Mouse (Mus musculus): ENCODE results near the gene Calu. TPM values are rescaled to one million over a fixed set of nuclear protein-coding genes. Genes with fewer than 3 reads are reported as not detected.

Gene Calu
- polyA plus RNA-seq, 1 experiment = 46.3 TPM

DNA sequence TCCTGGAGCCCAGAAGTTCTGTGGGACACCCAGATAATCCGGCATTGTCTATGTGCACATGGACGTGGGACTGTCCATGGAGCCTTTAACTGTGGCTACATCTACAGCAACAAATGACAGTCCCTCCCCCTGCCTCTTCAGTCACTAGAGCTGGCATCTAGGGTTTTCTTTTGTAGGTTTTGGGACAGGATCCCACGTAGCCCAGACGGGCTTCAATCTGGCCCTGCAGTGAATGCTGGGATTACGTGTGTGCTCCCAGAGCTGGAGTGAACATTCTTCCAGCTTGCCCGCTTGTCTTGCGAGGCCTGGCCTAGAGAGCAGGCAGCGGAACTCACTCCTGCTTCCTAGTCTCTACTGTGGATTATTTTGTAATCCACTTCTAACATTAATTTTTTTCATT lies 77.2 kb downstream of the Calu start:
- Histone ChIP-seq H3K27ac (ENCODE audit: insufficient read depth, low read depth, low read length) (no peak overlapping the region), H3K4me1 (ENCODE audit: control insufficient read depth, insufficient read depth, low read length) (no peaks in the 10 kb centered on the region), H3K36me3 (ENCODE audit: control insufficient read depth, insufficient read depth, low read length) (no peaks in the 10 kb centered on the region), H3K27me3 (replicated peaks; ENCODE audit: control insufficient read depth, insufficient read depth, low read length) (no peaks in the 10 kb centered on the region), H3K4me3 (ENCODE audit: insufficient read depth, low read depth, low read length) (no peak overlapping the region)
- 94% methylated on average over 8 of the region's 8 CpGs for WGBS
- TF ChIP-seq POLR2A (IDR thresholded peaks at IDR 0.05; ENCODE audit: low read depth, low read length) = no peak
- no peak for TF ChIP-seq CTCF (conservative IDR thresholded peaks at IDR 0.05; ENCODE audit: insufficient read depth, insufficient read length, low read depth, low read length)
- no peak for DNase-seq

DNA sequence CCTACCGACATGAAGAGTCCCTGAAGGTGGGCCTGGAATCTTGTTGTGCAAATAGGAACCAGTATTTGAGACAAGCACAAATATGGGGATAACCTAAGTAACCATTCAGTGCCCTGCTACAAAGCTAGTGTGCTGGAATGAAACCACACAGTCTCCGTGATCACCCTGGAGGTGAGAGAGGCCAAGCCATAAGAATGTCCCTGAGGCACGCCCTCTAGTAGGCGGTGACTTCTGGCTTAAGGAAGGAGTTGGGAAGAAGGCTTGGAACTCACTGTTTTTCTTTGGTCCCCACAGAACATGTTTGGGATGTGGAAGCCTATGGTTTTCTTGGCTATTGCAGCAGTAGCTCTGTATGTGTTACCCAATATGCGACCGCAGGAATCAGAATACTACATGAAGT lies 78.5 kb downstream of the Calu start:
- H3K27me3 ChIP-seq (replicated peaks; ENCODE audit: control insufficient read depth, insufficient read depth, low read length) = no peaks in the 10 kb centered on the region
- 79% methylated on average over 6 of the region's 6 CpGs for WGBS

More for the DNA sequence above, 78.5 kb downstream of the Calu start:
- DNase-seq = no peak
- Histone ChIP-seq H3K4me1 (ENCODE audit: control insufficient read depth, insufficient read depth, low read length) (no peaks in the 10 kb centered on the region), H3K36me3 (ENCODE audit: control insufficient read depth, insufficient read depth, low read length) (no peaks in the 10 kb centered on the region), H3K4me3 (ENCODE audit: insufficient read depth, low read depth, low read length) (no peak overlapping the region), H3K27ac (ENCODE audit: insufficient read depth, low read depth, low read length) (no peak overlapping the region)
- no peak for TF ChIP-seq POLR2A (IDR thresholded peaks at IDR 0.05; ENCODE audit: low read depth, low read length)
- no peak for TF ChIP-seq CTCF (conservative IDR thresholded peaks at IDR 0.05; ENCODE audit: insufficient read depth, insufficient read length, low read depth, low read length)

Other genes starting within 250 kb of the Calu start
- 4.9 and 6.1 TPM in 2 replicates for gene Rbm28, start 183.1 kb upstream of the Calu start, polyA plus RNA-seq (2012; rRNA removed)
- gene Prrt4, start 168.5 kb upstream of the Calu start, polyA plus RNA-seq (2012; rRNA removed) = 0.20 and 0.24 TPM in 2 replicates
- gene Impdh1, start 131.7 kb upstream of the Calu start, polyA plus RNA-seq (2012; rRNA removed) = 16.8 and 17.7 TPM in 2 replicates
- 6.5 and 7.4 TPM in 2 replicates for gene Hilpda, start 75.6 kb upstream of the Calu start, polyA plus RNA-seq (2012; rRNA removed)
- gene Fam71f2, start 68.5 kb upstream of the Calu start, polyA plus RNA-seq (2012; rRNA removed) = 0.39 and 0.45 TPM in 2 replicates
- gene Fam71f1, start 28.9 kb upstream of the Calu start, polyA plus RNA-seq (2012; rRNA removed) = 0.11 TPM in 1 of 2 replicates, not detected in the other
- gene Opn1sw, start 40.4 kb downstream of the Calu start, polyA plus RNA-seq (2012; rRNA removed) = not detected in 2 replicates
- gene Ccdc136, start 48.2 kb downstream of the Calu start, polyA plus RNA-seq (2012; rRNA removed) = 4.0 and 5.6 TPM in 2 replicates
- gene Flnc, start 85.2 kb downstream of the Calu start, polyA plus RNA-seq (2012; rRNA removed) = 0.49 and 2.6 TPM in 2 replicates
- 796 and 827 TPM in 2 replicates for gene Atp6v1f, start 119.6 kb downstream of the Calu start, polyA plus RNA-seq (2012; rRNA removed)
- 0.17 TPM in 1 of 2 replicates, not detected in the other for gene Atp6v1fnb, start 123.4 kb downstream of the Calu start, polyA plus RNA-seq (2012; rRNA removed)
- gene Kcp, start 159.9 kb downstream of the Calu start, polyA plus RNA-seq (2012; rRNA removed) = 25.7 and 26.2 TPM in 2 replicates
- gene Irf5, start 178.6 kb downstream of the Calu start, polyA plus RNA-seq (2012; rRNA removed) = 17.0 and 19.1 TPM in 2 replicates